9 mouse cellular contexts compared by ENCODE assay signal in genomic region chr6:122892442-122893049, GRCm38 (mm10). TPM values are rescaled to one million over a fixed set of nuclear protein-coding genes. Genes with fewer than 3 reads are reported as not detected.
A peak's percentile ranks its signal among the peaks of the same experiment; 100 is the strongest.
DNase-seq lines count a peak whose midpoint lies in the region; ATAC-seq and TF ChIP-seq lines count a peak whose summit lies in the region.
"Had no signal": no experiment of that assay in that cellular context is flagged by ENCODE, and none has a peak within 500 bp of the region (broad histone marks: within the 10 kb centered on the region; RNA-seq: fewer than 3 reads in every experiment).

No protein-coding gene starts in this region.

- no peak overlapping the region for H3K9ac ChIP-seq in forebrain, embryonic 11.5 days (ENCODE audit: low read length)
- no peak overlapping the region for H3K9ac ChIP-seq in kidney, postnatal 0 days (ENCODE audit: low read depth, low read length)
- H3K9ac ChIP-seq in liver, embryonic 14.5 days (replicated peaks): no peak overlapping the region
- H3K9ac ChIP-seq: heart, embryonic 15.5 days had no signal

- H3K36me3 ChIP-seq in forebrain, embryonic 11.5 days (ENCODE audit: control insufficient read depth, insufficient read depth, low read length): peaks cover 6% of the 10 kb centered on the region; the same call in 1 of the 2 replicates
- H3K36me3 ChIP-seq in kidney, postnatal 0 days (ENCODE audit: insufficient read depth, low read length): peaks cover 19% of the 10 kb centered on the region
- H3K36me3 ChIP-seq in liver, embryonic 14.5 days (replicated peaks; ENCODE audit: control insufficient read depth, insufficient read depth, low read depth): peaks cover 8% of the 10 kb centered on the region

- WGBS in forebrain, embryonic 11.5 days: 17% methylated on average over 2 of the region's 2 CpGs
- WGBS in kidney, postnatal 0 days: 12% methylated on average over 2 of the region's 2 CpGs
- WGBS in liver, embryonic 14.5 days (ENCODE audit: insufficient replicate concordance): 16% methylated on average over 2 of the region's 2 CpGs

- H3K9me3 ChIP-seq in forebrain, embryonic 11.5 days (ENCODE audit: control insufficient read depth, low read length): no peaks in the 10 kb centered on the region
- H3K9me3 ChIP-seq in kidney, postnatal 0 days (replicated peaks; ENCODE audit: low read length): no peaks in the 10 kb centered on the region
- no peaks in the 10 kb centered on the region for H3K9me3 ChIP-seq in liver, embryonic 14.5 days (ENCODE audit: control insufficient read depth, low read length)
- H3K9me3 ChIP-seq: heart, embryonic 15.5 days had no signal

- H3K27me3 ChIP-seq in forebrain, embryonic 11.5 days (ENCODE audit: control insufficient read depth, insufficient read depth, low read length): no peaks in the 10 kb centered on the region
- H3K27me3 ChIP-seq in kidney, postnatal 0 days (ENCODE audit: insufficient read depth, low read length): no peaks in the 10 kb centered on the region
- H3K27me3 ChIP-seq in liver, embryonic 14.5 days (ENCODE audit: control insufficient read depth, insufficient read depth, low read length): no peaks in the 10 kb centered on the region
- H3K27me3 ChIP-seq: heart, embryonic 15.5 days had no signal

- ATAC-seq in forebrain, embryonic 11.5 days (replicated peaks; ENCODE audit: low FRiP score): peak; percentile 56; the same call in 1 of the 2 replicates
- ATAC-seq in kidney, postnatal 0 days (replicated peaks; ENCODE audit: low FRiP score, low read depth): 0 out of 2 replicates have a peak, but pooled peaks have one; percentile 57
- no peak for ATAC-seq in liver, embryonic 14.5 days (ENCODE audit: insufficient read depth)

- no peak for TF ChIP-seq EP300 in liver, embryonic 14.5 days (IDR thresholded peaks at IDR 0.05; ENCODE audit: low read depth)

- TF ChIP-seq CTCF in bone marrow macrophage, adult 2 months (IDR thresholded peaks at IDR 0.05; ENCODE audit: low read depth, low read length): peak; percentile 53
- TF ChIP-seq CTCF in kidney, postnatal 0 days (IDR thresholded peaks at IDR 0.05; ENCODE audit: low read depth): peak; percentile 85
- peak; percentile 86 for TF ChIP-seq CTCF in liver, embryonic 14.5 days (IDR thresholded peaks at IDR 0.05; ENCODE audit: low read depth)

- peak; percentile 62 for DNase-seq in urinary bladder, postnatal 14 days (ENCODE audit: low spot score)
- no peak for DNase-seq in urinary bladder, postnatal 10 days (ENCODE audit: low spot score)
- peak; percentile 72 for DNase-seq in forebrain, embryonic 11.5 days (ENCODE audit: low spot score)
- DNase-seq in kidney, postnatal 0 days (ENCODE audit: low spot score): peak; percentile 84
- peak; percentile 29 to 46 (median 37) for DNase-seq in liver, embryonic 14.5 days (ENCODE audit: low read depth in 3 of 3, low spot score in 3 of 3)
- DNase-seq in ovary, postnatal 14 days (ENCODE audit: low spot score): peak; percentile 56
- DNase-seq in thymus, postnatal 4 days: peak; percentile 76

- peaks cover 3% of the 10 kb centered on the region; the same call in 1 of the 2 replicates for H3K4me1 ChIP-seq in bone marrow macrophage, adult 2 months (ENCODE audit: control insufficient read depth, insufficient read depth, low read length)
- no peaks in the 10 kb centered on the region for H3K4me1 ChIP-seq in forebrain, embryonic 11.5 days (replicated peaks; ENCODE audit: control insufficient read depth, insufficient read depth, low read length)
- H3K4me1 ChIP-seq in kidney, postnatal 0 days (replicated peaks; ENCODE audit: insufficient read depth, low read length): no peaks in the 10 kb centered on the region
- H3K4me1 ChIP-seq in liver, embryonic 14.5 days (replicated peaks; ENCODE audit: control insufficient read depth in 2 of 2, insufficient read depth in 2 of 2, low read length in 1 of 2): no peaks in the 10 kb centered on the region
- H3K4me1 ChIP-seq: heart, embryonic 15.5 days had no signal

- no peak overlapping the region for H3K4me3 ChIP-seq in bone marrow macrophage, adult 2 months (ENCODE audit: insufficient read depth, low read length)
- no peak overlapping the region for H3K4me3 ChIP-seq in forebrain, embryonic 11.5 days (ENCODE audit: low read depth, low read length)
- no peak overlapping the region for H3K4me3 ChIP-seq in kidney, postnatal 0 days (replicated peaks; ENCODE audit: low read depth, low read length)
- H3K4me3 ChIP-seq in liver, embryonic 14.5 days (ENCODE audit: insufficient read depth in 1 of 2, low read depth in 2 of 2, low read length in 2 of 2): no peak overlapping the region
- H3K4me3 ChIP-seq: heart, embryonic 15.5 days had no signal

- no peak overlapping the region for H3K27ac ChIP-seq in bone marrow macrophage, adult 2 months (ENCODE audit: insufficient read depth, low read depth, low read length)
- H3K27ac ChIP-seq in forebrain, embryonic 11.5 days (ENCODE audit: low read depth, low read length): no peak overlapping the region
- H3K27ac ChIP-seq in kidney, postnatal 0 days: no peak overlapping the region
- no peak overlapping the region for H3K27ac ChIP-seq in liver, embryonic 14.5 days
- H3K27ac ChIP-seq: heart, embryonic 15.5 days had no signal

- H3K4me2 ChIP-seq in forebrain, embryonic 11.5 days (ENCODE audit: low read depth, low read length, severe bottlenecking): no peak overlapping the region
- H3K4me2 ChIP-seq in kidney, postnatal 0 days (ENCODE audit: low read length): no peak overlapping the region
- no peak overlapping the region for H3K4me2 ChIP-seq in liver, embryonic 14.5 days (ENCODE audit: low read depth)
- H3K4me2 ChIP-seq: heart, embryonic 15.5 days had no signal

- no peak for TF ChIP-seq POLR2A in bone marrow macrophage, adult 2 months (IDR thresholded peaks at IDR 0.05; ENCODE audit: borderline replicate concordance, low read depth, low read length)

RNA-seq across cellular contexts. Expression of gene Necap1, which starts 18.3 kb away (rescaled TPM):
- polyA plus RNA-seq in bone marrow macrophage, adult 2 months (2012; ENCODE audit: insufficient read depth, insufficient read length, missing spikeins): 61.2 and 67.3 TPM in 2 replicates
- 63.1 TPM in 2 replicates for polyA plus RNA-seq in forebrain, embryonic 11.5 days (2014; fragmentation: Nextera tagmentation; extraction: Ambion mirVana)
- polyA plus RNA-seq in kidney, postnatal 0 days (2015; fragmentation: Nextera tagmentation; extraction: Ambion mirVana): 37.6 and 39.8 TPM in 2 replicates
- 13.6 and 13.8 TPM in 2 replicates for polyA plus RNA-seq in liver, embryonic 14.5 days (2012; rRNA removed)
- 17.9 and 20.1 TPM in 2 replicates for polyA plus RNA-seq in liver, embryonic 14.5 days (2014; fragmentation: Nextera tagmentation; extraction: Ambion mirVana)

RNA-seq across cellular contexts. Expression of gene Clec4a1, which starts 29.1 kb away (rescaled TPM):
- 1,148 and 1,154 TPM in 2 replicates for polyA plus RNA-seq in bone marrow macrophage, adult 2 months (2012; ENCODE audit: insufficient read depth, insufficient read length, missing spikeins)
- polyA plus RNA-seq in forebrain, embryonic 11.5 days (2014; fragmentation: Nextera tagmentation; extraction: Ambion mirVana): 0.75 and 1.0 TPM in 2 replicates
- 3.0 and 3.1 TPM in 2 replicates for polyA plus RNA-seq in kidney, postnatal 0 days (2015; fragmentation: Nextera tagmentation; extraction: Ambion mirVana)
- 1.8 and 3.0 TPM in 2 replicates for polyA plus RNA-seq in liver, embryonic 14.5 days (2012; rRNA removed)
- polyA plus RNA-seq in liver, embryonic 14.5 days (2014; fragmentation: Nextera tagmentation; extraction: Ambion mirVana): 4.1 and 5.9 TPM in 2 replicates

RNA-seq across cellular contexts. Expression of gene C3ar1, which starts 36.6 kb away (rescaled TPM):
- polyA plus RNA-seq in bone marrow macrophage, adult 2 months (2012; ENCODE audit: insufficient read depth, insufficient read length, missing spikeins): 718 and 808 TPM in 2 replicates
- polyA plus RNA-seq in forebrain, embryonic 11.5 days (2014; fragmentation: Nextera tagmentation; extraction: Ambion mirVana): 1.5 and 1.6 TPM in 2 replicates
- polyA plus RNA-seq in kidney, postnatal 0 days (2015; fragmentation: Nextera tagmentation; extraction: Ambion mirVana): 2.1 and 2.3 TPM in 2 replicates
- polyA plus RNA-seq in liver, embryonic 14.5 days (2012; rRNA removed): 0.55 and 0.57 TPM in 2 replicates
- 0.59 and 0.66 TPM in 2 replicates for polyA plus RNA-seq in liver, embryonic 14.5 days (2014; fragmentation: Nextera tagmentation; extraction: Ambion mirVana)

RNA-seq across cellular contexts. Expression of gene Clec4a3, which starts 59.8 kb away (rescaled TPM):
- 491 and 503 TPM in 2 replicates for polyA plus RNA-seq in bone marrow macrophage, adult 2 months (2012; ENCODE audit: insufficient read depth, insufficient read length, missing spikeins)
- polyA plus RNA-seq in forebrain, embryonic 11.5 days (2014; fragmentation: Nextera tagmentation; extraction: Ambion mirVana): 0.37 and 0.39 TPM in 2 replicates
- polyA plus RNA-seq in kidney, postnatal 0 days (2015; fragmentation: Nextera tagmentation; extraction: Ambion mirVana): 3.5 and 4.3 TPM in 2 replicates
- polyA plus RNA-seq in liver, embryonic 14.5 days (2012; rRNA removed): 0.92 and 1.3 TPM in 2 replicates
- polyA plus RNA-seq in liver, embryonic 14.5 days (2014; fragmentation: Nextera tagmentation; extraction: Ambion mirVana): 4.8 and 5.1 TPM in 2 replicates

Comparison
In these comparisons a context has a peak if more than half of its experiments do, and no peak if none do; other contexts are left out.
1. RNA of gene Clec4a1, which starts 29.1 kb away (polyA plus RNA-seq): 1,148 to 1,154 TPM in bone marrow macrophage, adult 2 months; 1.8 to 5.9 TPM in liver, embryonic 14.5 days, 3.0 to 3.1 TPM in kidney, postnatal 0 days and 0.75 to 1.0 TPM in forebrain, embryonic 11.5 days; every median in the first group is over 100 times any median in the second.
2. RNA of gene C3ar1, which starts 36.6 kb away (polyA plus RNA-seq): 718 to 808 TPM in bone marrow macrophage, adult 2 months; 2.1 to 2.3 TPM in kidney, postnatal 0 days, 1.5 to 1.6 TPM in forebrain, embryonic 11.5 days and 0.55 to 0.66 TPM in liver, embryonic 14.5 days; every median in the first group is over 100 times any median in the second.
3. Peak in every context shown above with its lines, with median percentiles within 50 percentile points of each other: CTCF ChIP-seq.